Mouse (Mus musculus) megakaryocyte-erythroid progenitor cell, adult 5 weeks (primary cell): ENCODE data around the gene Snrpc. TPM values are rescaled to one million over a fixed set of nuclear protein-coding genes. Genes with fewer than 3 reads are reported as not detected.

Experiments used
- polyA plus RNA-seq: library from polyadenylated mRNA; stranded (reverse); fragments of >175 nt; gene quantifications from 2 replicates; pipeline ENCODE4 v1.2.3, GENCODE M21; 2012

Gene Snrpc
- polyA plus RNA-seq: 395 and 434 TPM in 2 replicates

DNA sequence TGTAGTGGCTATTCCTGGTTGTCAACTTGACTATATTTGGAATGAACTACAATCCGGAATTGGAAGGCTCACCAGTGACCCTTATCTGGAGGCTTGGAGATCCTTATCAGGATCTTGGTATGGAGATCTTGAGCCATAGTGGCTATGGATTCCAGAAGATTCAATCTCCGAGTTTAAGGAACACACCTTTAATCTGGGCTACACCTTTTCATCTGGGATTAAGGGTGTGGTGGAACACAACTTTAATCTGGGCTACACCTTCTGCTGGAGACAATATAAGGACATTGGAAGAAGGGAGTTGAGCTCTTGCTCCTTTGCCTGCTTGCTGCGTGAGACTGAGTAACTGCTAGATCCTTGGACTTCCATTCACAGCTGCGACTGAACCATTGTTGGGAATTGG, at the start of gene Snrpc:
Snrpc (plus strand) TSS at position 301 of the 400 bp plus-strand sequence.

DNA sequence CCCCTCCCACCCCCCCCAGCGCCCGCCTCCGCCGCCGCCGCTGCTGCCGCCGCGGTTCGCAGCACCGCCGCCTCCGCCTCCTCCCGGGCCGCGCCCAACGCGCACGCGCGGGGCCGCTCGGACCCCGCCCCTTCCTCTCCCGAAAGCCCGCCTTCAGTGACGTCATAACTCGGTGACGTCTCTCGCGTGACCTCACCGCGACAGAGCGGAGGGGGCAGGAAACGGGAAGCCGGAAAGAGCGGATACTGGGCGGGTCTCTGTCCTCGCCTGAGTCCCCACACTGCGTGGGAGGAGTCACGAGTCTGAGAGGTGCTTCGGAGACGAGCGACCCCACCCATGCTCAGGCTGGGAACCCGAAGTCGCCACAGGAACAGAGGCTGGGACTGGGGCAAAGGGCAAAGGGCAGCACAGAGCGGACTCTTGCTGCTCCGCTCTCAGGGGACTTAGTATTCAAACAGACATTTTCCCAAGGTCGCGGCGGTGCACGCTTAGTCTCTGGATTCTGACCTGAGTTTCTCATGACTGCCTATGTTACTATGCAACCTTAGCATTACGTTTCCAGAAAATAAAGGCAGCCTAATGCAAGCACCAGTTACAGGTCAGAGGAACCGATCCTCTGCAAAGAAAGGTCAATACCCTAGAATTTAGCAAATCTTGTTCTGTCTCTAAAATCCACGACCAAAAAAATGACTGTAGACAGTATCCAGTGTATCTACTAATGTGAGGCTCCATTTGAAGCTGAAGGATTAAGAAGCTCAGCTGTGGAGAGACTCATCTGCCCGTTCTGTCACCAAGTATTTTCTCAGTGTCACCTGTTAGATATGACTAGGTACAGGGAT, 17.2 kb upstream of the Snrpc start, which contains the start of gene D17Wsu92e:
D17Wsu92e (minus strand) TSS at position 81 of the 839 bp plus-strand sequence.

DNA sequence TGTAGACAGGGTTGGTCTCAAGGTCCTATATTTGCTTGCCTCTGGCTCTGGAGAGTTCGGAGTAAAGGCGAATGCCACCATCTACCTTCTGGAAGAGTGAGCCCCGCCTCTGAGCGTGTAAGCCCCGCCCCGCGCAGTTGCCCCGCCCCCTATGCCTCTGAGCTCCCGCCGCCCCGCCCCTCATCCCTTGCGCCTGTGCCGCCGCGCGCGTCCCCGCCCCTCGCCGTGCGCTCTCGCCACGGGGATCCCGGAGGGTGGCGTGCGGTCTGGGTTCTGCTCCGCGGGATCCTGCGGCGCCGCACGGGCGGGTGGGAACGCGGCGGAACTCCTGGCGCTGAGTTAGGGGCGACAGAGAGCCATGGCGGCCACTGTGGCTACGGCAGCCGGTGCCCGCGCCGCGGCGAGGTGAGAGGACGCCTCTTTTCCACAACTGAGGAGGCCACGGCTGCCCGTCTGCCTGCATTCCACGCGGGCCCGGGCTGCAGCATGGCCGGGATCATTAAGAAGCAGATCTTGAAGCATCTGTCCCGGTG, 18.4 kb downstream of the Snrpc start, which contains the start of gene Uhrf1bp1:
Uhrf1bp1 (plus strand) TSS at position 177 of the 533 bp plus-strand sequence.

Other genes starting within 250 kb of the Snrpc start
- 188 and 237 TPM in 2 replicates for gene Nudt3, start 214.7 kb upstream of the Snrpc start, polyA plus RNA-seq
- gene RPS10-NUDT3, start 202.9 kb upstream of the Snrpc start, polyA plus RNA-seq: not detected in 2 replicates
- gene Rps10, start 201.5 kb upstream of the Snrpc start, polyA plus RNA-seq: 3,162 and 3,167 TPM in 2 replicates
- gene Pacsin1, start 182.6 kb upstream of the Snrpc start, polyA plus RNA-seq: 0.49 and 0.80 TPM in 2 replicates
- 0.39 TPM in 1 of 2 replicates, not detected in the other for gene Spdef, start 109.2 kb upstream of the Snrpc start, polyA plus RNA-seq
- 56.1 and 64.2 TPM in 2 replicates for gene D17Wsu92e, start 17.5 kb upstream of the Snrpc start, polyA plus RNA-seq
- gene Uhrf1bp1, start 18.3 kb downstream of the Snrpc start, polyA plus RNA-seq: 11.3 and 12.2 TPM in 2 replicates
- 85.1 and 98.0 TPM in 2 replicates for gene Anks1, start 71.2 kb downstream of the Snrpc start, polyA plus RNA-seq
- 48.9 and 59.4 TPM in 2 replicates for gene Taf11, start 71.7 kb downstream of the Snrpc start, polyA plus RNA-seq
- 3.2 and 5.9 TPM in 2 replicates for gene Tcp11, start 242.5 kb downstream of the Snrpc start, polyA plus RNA-seq